Mouse (Mus musculus) midbrain, embryonic 13.5 days (tissue): ENCODE results near the gene Astn2. TPM values are rescaled to one million over a fixed set of nuclear protein-coding genes. Genes with fewer than 3 reads are reported as not detected.
A peak's percentile ranks its signal among the peaks of the same experiment; 100 is the strongest.
"Not testable (repeated sequence)": the region's sequence is repeated elsewhere in the genome, so short reads cannot be mapped to it uniquely, and the experiment has no call there.

Source experiments
- ATAC-seq: fragments of 200-750 bp; cut with Nextera tagmentation; 2 replicates; pipeline ENCODE4 v1.8.0; 2017; ENCODE audit warnings: mild to moderate bottlenecking, moderate TSS enrichment, moderate library complexity
- H3K27ac ChIP-seq: fragments of 300-500 bp; sonication (generic); 2 replicates; pipeline ENCODE4 v1.5.1; 2015; ENCODE audit warnings: inconsistent platforms, mild to moderate bottlenecking, moderate library complexity
- H3K27me3 ChIP-seq: fragments of 300-500 bp; sonication (generic); 2 replicates; pipeline ENCODE4 v1.6.1; 2015; ENCODE audit warnings: mild to moderate bottlenecking, inconsistent platforms
- H3K36me3 ChIP-seq: fragments of 300-500 bp; sonication (generic); 2 replicates; pipeline ENCODE4 v1.6.1; 2015; ENCODE audit warnings: mild to moderate bottlenecking, inconsistent platforms
- H3K4me1 ChIP-seq: fragments of 300-500 bp; sonication (generic); replicated peaks from 2 replicates; pipeline ENCODE4 v1.6.1; 2015; ENCODE audit warnings: inconsistent platforms
- H3K4me2 ChIP-seq: fragments of 300-500 bp; sonication (generic); replicated peaks from 2 replicates; pipeline ENCODE4 v1.6.1; 2015; ENCODE audit warnings: moderate library complexity, mild to moderate bottlenecking, inconsistent platforms
- H3K4me3 ChIP-seq: fragments of 300-500 bp; sonication (generic); replicated peaks from 2 replicates; pipeline ENCODE4 v1.5.1; 2015; ENCODE audit warnings: mild to moderate bottlenecking, inconsistent platforms
- H3K9ac ChIP-seq: fragments of 300-500 bp; sonication (generic); replicated peaks from 2 replicates; pipeline ENCODE4 v1.6.1; 2015; ENCODE audit warnings: mild to moderate bottlenecking, inconsistent platforms
- H3K9me3 ChIP-seq: fragments of 300-500 bp; sonication (generic); 2 replicates; pipeline ENCODE4 v1.6.1; 2016; ENCODE audit warnings: mild to moderate bottlenecking, inconsistent platforms
- WGBS: fragments of 180-500 bp; shearing (Covaris S2); methylation state at CpG from one replicate; pipeline ENCODE4 v1.1.7; 2015; 5-methylcytosine and 5-hydroxymethylcytosine counted together
- polyA plus RNA-seq: library from polyadenylated mRNA; unstranded; fragments of >200 nt; fragmentation: Nextera tagmentation; extraction: Ambion mirVana; gene quantifications from 2 replicates; pipeline ENCODE4 v1.2.1, GENCODE M21; 2015

Astn2 gene
- polyA plus RNA-seq, 1 experiment from 2014 or later: 3.0 TPM

DNA sequence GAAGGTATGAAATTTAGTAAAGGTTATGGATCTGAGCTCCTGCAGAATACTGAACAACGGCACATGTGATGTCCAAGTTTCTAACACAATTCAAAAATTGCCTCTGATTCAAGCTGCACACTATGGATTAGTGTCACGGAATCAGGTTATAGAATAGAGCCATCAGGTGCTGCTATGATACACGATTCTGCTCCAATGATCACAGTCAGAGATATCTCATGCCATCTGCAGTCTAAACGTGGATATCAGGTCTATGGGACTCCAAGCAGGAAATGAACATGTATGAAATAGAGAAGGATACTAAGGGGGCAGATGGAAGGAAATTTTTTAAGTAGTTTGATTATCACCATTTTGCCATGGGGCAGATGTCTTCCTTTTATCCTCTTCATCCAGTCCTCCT is 702.6 kb downstream of the Astn2 start:
- Histone ChIP-seq H3K4me1 (peaks cover 30% of the 10 kb centered on the region), H3K27ac (peak overlapping the region; percentile 67), H3K9ac (no peak overlapping the region), H3K4me2 (no peak overlapping the region), H3K36me3 (no peaks in the 10 kb centered on the region), H3K27me3 (no peaks in the 10 kb centered on the region), H3K4me3 (no peak overlapping the region), H3K9me3 (no peaks in the 10 kb centered on the region)
- WGBS: 59% methylated on average over 4 of the region's 4 CpGs
- no peak for ATAC-seq

GRCm38 (mm10) chr4:65699743-65700361 is 704.6 kb downstream of the Astn2 start:
- peaks cover 30% of the 10 kb centered on the region for H3K4me1 ChIP-seq
- H3K36me3 ChIP-seq: no peaks in the 10 kb centered on the region
- no peak overlapping the region for H3K4me3 ChIP-seq
- peak overlapping the region; percentile 77 for H3K27ac ChIP-seq
- H3K4me2 ChIP-seq: 0 out of 2 replicates have a peak overlapping the region, but pooled peaks have one; percentile 25
- no peaks in the 10 kb centered on the region for H3K27me3 ChIP-seq
- ATAC-seq: peak; percentile 98
- no peaks in the 10 kb centered on the region for H3K9me3 ChIP-seq
- WGBS: 21% methylated on average over 8 of the region's 8 CpGs
- H3K9ac ChIP-seq: no peak overlapping the region

GRCm38 (mm10) chr4:65695241-65695640 is 709.2 kb downstream of the Astn2 start:
- Histone ChIP-seq H3K4me3 (no peak overlapping the region), H3K9ac (no peak overlapping the region), H3K27ac (no peak overlapping the region), H3K9me3 (no peaks in the 10 kb centered on the region), H3K36me3 (no peaks in the 10 kb centered on the region), H3K4me2 (no peak overlapping the region), H3K4me1 (peaks cover 11% of the 10 kb centered on the region), H3K27me3 (no peaks in the 10 kb centered on the region)
- 90% methylated on average over 5 of the region's 5 CpGs for WGBS
- no peak for ATAC-seq

DNA sequence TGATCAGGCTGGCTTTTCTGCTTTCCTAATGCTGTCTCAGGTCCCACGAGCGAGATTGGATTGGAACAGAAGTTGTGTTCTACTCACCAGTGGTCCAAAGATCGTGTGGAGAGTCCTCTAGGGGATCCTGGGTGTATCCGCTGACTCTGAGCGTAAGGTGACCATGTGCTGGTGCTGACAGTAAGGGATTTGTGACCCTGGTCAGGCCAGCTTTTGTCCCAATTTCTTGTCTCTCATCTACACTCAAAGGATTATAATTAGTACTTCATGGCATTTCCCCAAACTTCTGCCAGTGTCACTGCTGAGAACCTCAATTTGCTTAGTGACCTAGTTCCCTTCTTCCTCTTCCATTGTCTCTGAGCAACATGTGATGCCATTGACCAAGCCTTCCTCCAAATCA is 710.4 kb downstream of the Astn2 start:
- no peak for ATAC-seq
- Histone ChIP-seq H3K9ac (no peak overlapping the region), H3K36me3 (no peaks in the 10 kb centered on the region), H3K27ac (no peak overlapping the region), H3K4me2 (no peak overlapping the region), H3K9me3 (no peaks in the 10 kb centered on the region), H3K27me3 (no peaks in the 10 kb centered on the region), H3K4me3 (no peak overlapping the region), H3K4me1 (0 out of 2 replicates have a peak, but pooled peaks cover 2% of the 10 kb centered on the region)
- 86% methylated on average over 5 of the region's 5 CpGs for WGBS

DNA sequence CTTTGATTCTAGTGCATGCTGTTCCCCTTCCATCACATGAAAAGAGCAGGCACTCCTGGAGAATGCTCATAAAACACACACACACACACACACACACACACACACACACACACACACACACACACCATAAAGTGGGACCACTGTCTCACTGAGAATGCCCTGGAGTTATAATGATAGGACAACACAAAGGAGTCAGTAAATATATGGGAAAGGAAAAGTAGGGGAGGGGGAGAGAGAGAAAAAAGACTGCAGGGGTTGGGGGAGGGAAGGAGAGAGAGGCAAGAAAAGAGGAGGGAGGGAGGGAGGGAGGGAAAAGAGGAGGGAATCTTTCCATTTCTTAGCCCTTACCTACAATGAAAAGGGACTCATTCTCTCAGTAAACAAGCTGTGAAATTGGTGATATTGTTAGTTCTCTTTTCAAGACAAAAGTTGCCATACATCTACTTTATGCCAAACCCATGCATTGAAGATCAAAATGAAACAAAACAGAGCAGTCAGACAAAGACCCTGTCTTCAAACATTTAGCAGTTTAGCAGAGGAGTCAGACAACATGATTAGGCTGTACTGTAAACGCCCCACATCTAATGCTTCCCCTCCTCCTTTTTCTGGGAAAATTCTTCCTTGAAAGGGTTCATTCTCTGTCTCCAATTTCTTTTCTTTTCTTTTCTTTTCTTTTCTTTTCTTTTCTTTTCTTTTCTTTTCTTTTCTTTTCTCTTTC is 717.2 kb downstream of the Astn2 start:
- ATAC-seq: peak; percentile 85
- Histone ChIP-seq H3K4me1 (peaks cover 32% of the 10 kb centered on the region), H3K36me3 (no peaks in the 10 kb centered on the region), H3K9ac (no peak overlapping the region), H3K27me3 (no peaks in the 10 kb centered on the region), H3K4me3 (no peak overlapping the region), H3K9me3 (no peaks in the 10 kb centered on the region), H3K4me2 (no peak overlapping the region), H3K27ac (peak overlapping the region; percentile 81)
- 19% methylated on average over 1 of the region's 1 CpGs for WGBS

DNA sequence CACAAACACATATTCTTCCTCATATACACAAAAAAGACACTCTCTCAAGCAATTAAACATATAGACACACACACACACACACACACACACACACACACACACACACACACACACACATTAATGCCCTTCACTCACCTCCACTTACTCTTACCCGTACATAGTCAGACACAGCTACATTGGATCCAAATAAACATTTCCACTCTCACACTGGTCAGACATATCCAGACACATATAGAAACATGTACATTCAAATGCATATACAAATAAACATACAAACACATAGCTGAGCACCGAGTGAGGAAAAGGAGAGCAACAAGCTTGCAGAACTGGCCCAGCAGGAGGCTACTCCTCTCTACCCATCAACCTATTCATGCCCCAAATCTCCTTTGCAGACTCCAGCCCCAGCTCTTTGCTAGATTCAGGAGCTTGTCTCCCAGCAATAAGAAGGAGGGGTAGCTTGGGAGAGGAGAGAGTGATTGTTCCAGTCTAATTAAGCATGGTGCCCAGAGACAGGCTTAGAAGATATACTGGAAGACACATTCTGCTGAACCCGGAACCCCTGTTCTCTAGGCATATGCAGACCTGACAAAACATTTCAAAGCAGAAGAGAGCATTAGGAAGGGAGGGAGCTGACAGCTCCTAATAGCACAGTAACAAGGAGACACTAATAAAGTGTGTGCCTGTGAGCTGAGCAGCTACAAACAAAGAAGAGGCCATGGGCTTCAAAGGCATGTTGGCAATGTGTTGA is 718.0 kb downstream of the Astn2 start:
- H3K9me3 ChIP-seq: no peaks in the 10 kb centered on the region
- no peak overlapping the region for H3K9ac ChIP-seq
- WGBS: 17% methylated on average over 3 of the region's 3 CpGs
- ATAC-seq: peak; percentile 88
- H3K4me3 ChIP-seq: no peak overlapping the region
- H3K27me3 ChIP-seq: no peaks in the 10 kb centered on the region
- no peaks in the 10 kb centered on the region for H3K36me3 ChIP-seq
- H3K27ac ChIP-seq: peak overlapping the region; percentile 81
- H3K4me1 ChIP-seq: peaks cover 32% of the 10 kb centered on the region
- no peak overlapping the region for H3K4me2 ChIP-seq

DNA sequence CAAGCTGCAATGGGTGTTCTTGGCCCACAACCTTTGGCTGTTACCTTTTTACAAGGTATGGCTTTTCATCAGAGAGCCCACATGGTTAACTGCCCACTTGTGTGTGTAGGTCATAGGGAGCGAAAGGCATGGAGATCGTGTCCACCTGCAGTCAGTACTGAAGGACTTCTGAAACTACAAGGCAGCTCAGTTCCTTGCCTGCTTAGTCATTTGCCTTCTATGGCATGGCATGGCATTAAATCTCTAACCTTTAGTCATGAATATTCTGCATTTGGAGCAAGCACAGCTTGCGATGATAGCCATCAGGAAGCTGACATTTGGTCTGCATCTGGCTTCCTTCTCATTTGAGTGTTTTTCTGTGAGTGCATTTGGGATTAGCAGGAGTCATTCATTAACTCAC is 720.0 kb downstream of the Astn2 start:
- Histone ChIP-seq H3K4me2 (no peak overlapping the region), H3K4me1 (peaks cover 32% of the 10 kb centered on the region), H3K36me3 (no peaks in the 10 kb centered on the region), H3K9ac (no peak overlapping the region), H3K27ac (no peak overlapping the region), H3K4me3 (no peak overlapping the region), H3K9me3 (no peaks in the 10 kb centered on the region), H3K27me3 (no peaks in the 10 kb centered on the region)
- ATAC-seq: no peak
- whole genome bisulfite sequencing: 74% methylated on average over 3 of the region's 3 CpGs

- H3K4me3 ChIP-seq, H3K27ac ChIP-seq, H3K36me3 ChIP-seq, H3K27me3 ChIP-seq, ATAC-seq, H3K9ac ChIP-seq, H3K9me3 ChIP-seq, H3K4me2 ChIP-seq: not testable (repeated sequence)
- peaks cover 21% of the 10 kb centered on the region for H3K4me1 ChIP-seq
- WGBS: 40% methylated on average over 2 of the region's 2 CpGs
Measured at GRCm38 (mm10) chr4:65679786-65680185, 724.6 kb downstream of the Astn2 start.

- 26% methylated on average over 5 of the region's 5 CpGs for WGBS
- Histone ChIP-seq H3K27ac (peak overlapping the region; percentile 63), H3K4me2 (no peak overlapping the region), H3K36me3 (no peaks in the 10 kb centered on the region), H3K4me3 (no peak overlapping the region), H3K9me3 (no peaks in the 10 kb centered on the region), H3K9ac (no peak overlapping the region), H3K4me1 (peaks cover 14% of the 10 kb centered on the region), H3K27me3 (no peaks in the 10 kb centered on the region)
- ATAC-seq: peak; percentile 66
Measured at GRCm38 (mm10) chr4:65678929-65679328, 725.5 kb downstream of the Astn2 start.

DNA sequence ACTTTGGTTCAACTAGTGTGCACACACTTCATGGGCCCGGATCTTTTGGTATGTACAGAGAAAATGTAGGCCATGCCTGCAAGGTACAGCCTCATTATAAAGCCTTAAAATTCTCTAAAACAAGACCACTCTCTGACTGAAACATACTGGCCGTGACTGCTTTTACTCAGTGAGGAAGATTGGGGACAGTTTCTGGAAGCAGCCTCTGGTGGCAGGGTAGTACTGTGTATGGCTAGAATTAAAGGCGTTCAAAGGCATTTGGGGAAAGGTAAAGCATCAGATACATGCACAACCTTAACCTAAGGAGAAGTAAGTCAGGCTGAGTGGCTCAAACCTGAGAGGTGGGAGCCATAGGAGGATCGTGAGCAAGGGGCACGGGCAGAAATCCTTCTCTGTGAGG is 725.9 kb downstream of the Astn2 start:
- ATAC-seq: peak; percentile 48; the same call in 1 of the 2 replicates
- H3K4me2 ChIP-seq: no peak overlapping the region
- H3K9ac ChIP-seq: no peak overlapping the region
- H3K9me3 ChIP-seq: no peaks in the 10 kb centered on the region
- H3K36me3 ChIP-seq: no peaks in the 10 kb centered on the region
- H3K27me3 ChIP-seq: no peaks in the 10 kb centered on the region
- 66% methylated on average over 5 of the region's 5 CpGs for WGBS
- H3K4me3 ChIP-seq: no peak overlapping the region
- peaks cover 10% of the 10 kb centered on the region for H3K4me1 ChIP-seq
- peak overlapping the region; percentile 63 for H3K27ac ChIP-seq

GRCm38 (mm10) chr4:65674267-65674978 is 730.0 kb downstream of the Astn2 start:
- WGBS: 91% methylated on average over 4 of the region's 4 CpGs

More at GRCm38 (mm10) chr4:65674267-65674978, 730.0 kb downstream of the Astn2 start:
- Histone ChIP-seq H3K27ac (no peak overlapping the region), H3K4me2 (no peak overlapping the region), H3K36me3 (no peaks in the 10 kb centered on the region), H3K27me3 (no peaks in the 10 kb centered on the region), H3K9ac (no peak overlapping the region), H3K4me3 (no peak overlapping the region), H3K9me3 (no peaks in the 10 kb centered on the region), H3K4me1 (peaks cover 10% of the 10 kb centered on the region)
- ATAC-seq: no peak
